In genomic region chr4:133103525-133104193, GRCm38 (mm10) we compare ENCODE assay signal across 8 mouse cellular contexts. TPM values are rescaled to one million over a fixed set of nuclear protein-coding genes. Genes with fewer than 3 reads are reported as not detected.
DNase-seq lines count a peak whose midpoint lies in the region; ATAC-seq lines count a peak whose summit lies in the region.

No protein-coding gene starts in this region.

- H3K4me2 ChIP-seq in kidney, embryonic 16.5 days (replicated peaks; ENCODE audit: low read depth, low read length): peak overlapping the region; percentile 25

- H3K36me3 ChIP-seq in embryonic facial prominence, embryonic 10.5 days (replicated peaks): no peaks in the 10 kb centered on the region
- H3K36me3 ChIP-seq in kidney, embryonic 16.5 days (ENCODE audit: insufficient read depth, low read length): no peaks in the 10 kb centered on the region

- no peaks in the 10 kb centered on the region for H3K9me3 ChIP-seq in embryonic facial prominence, embryonic 10.5 days
- no peaks in the 10 kb centered on the region for H3K9me3 ChIP-seq in kidney, embryonic 16.5 days (ENCODE audit: low read length)

- H3K4me1 ChIP-seq in embryonic facial prominence, embryonic 10.5 days: peaks cover 33% of the 10 kb centered on the region
- H3K4me1 ChIP-seq in kidney, embryonic 16.5 days (ENCODE audit: insufficient read depth, low read length): peaks cover 29% of the 10 kb centered on the region

- peak overlapping the region; percentile 72 for H3K27ac ChIP-seq in embryonic facial prominence, embryonic 10.5 days (replicated peaks)
- peak overlapping the region; percentile 93 for H3K27ac ChIP-seq in kidney, embryonic 16.5 days (ENCODE audit: low read length)

- ATAC-seq in kidney, embryonic 16.5 days (ENCODE audit: low FRiP score, low TSS enrichment): peak; percentile 73
- no peak for ATAC-seq in megakaryocyte-erythroid progenitor cell, adult 5-6 weeks (replicated peaks; ENCODE audit: low FRiP score, low TSS enrichment, poor library complexity, severe bottlenecking)

- WGBS in embryonic facial prominence, embryonic 10.5 days: 22% methylated on average over 16 of the region's 16 CpGs
- WGBS in kidney, embryonic 16.5 days: 18% methylated on average over 14 of the region's 16 CpGs

- peaks cover 9% of the 10 kb centered on the region; the same call in 1 of the 2 replicates for H3K27me3 ChIP-seq in embryonic facial prominence, embryonic 10.5 days (replicated peaks; ENCODE audit: low read depth, poor library complexity, severe bottlenecking)
- no peaks in the 10 kb centered on the region for H3K27me3 ChIP-seq in kidney, embryonic 16.5 days (ENCODE audit: insufficient read depth, low read length)

- H3K9ac ChIP-seq in kidney, embryonic 16.5 days (replicated peaks; ENCODE audit: low read length): peak overlapping the region; percentile 53

- peak overlapping the region; percentile 29 for H3K4me3 ChIP-seq in embryonic facial prominence, embryonic 10.5 days
- no peak overlapping the region for H3K4me3 ChIP-seq in kidney, embryonic 16.5 days (ENCODE audit: low read length)

- DNase-seq in left cerebral cortex, postnatal 4 days: peak; percentile 23
- no peak for DNase-seq in left cerebral cortex, adult 9 months (ENCODE audit: low spot score in 2 of 2)
- DNase-seq in embryonic facial prominence, embryonic 10.5 days (ENCODE audit: low spot score): peak; percentile 62
- peak; percentile 56 for DNase-seq in lung, postnatal 36 days
- no peak for DNase-seq in spleen, postnatal 14 days (ENCODE audit: low spot score in 2 of 2)
- DNase-seq in right cerebral cortex, adult 2 months (ENCODE audit: low spot score in 2 of 2): no peak

- intact Hi-C loops in left cerebral cortex, postnatal 4 days (cut with DNase I): no loop called here

RNA-seq across cellular contexts. Expression of gene Wasf2, which starts 26.6 kb away (rescaled TPM):
- total RNA-seq in left cerebral cortex, postnatal 4 days (2021): 10 to 100 TPM; 34.0 to 35.7 TPM
- 66.7 and 73.0 TPM in 2 replicates for polyA plus RNA-seq in embryonic facial prominence, embryonic 10.5 days (2016; fragmentation: Nextera tagmentation; extraction: Ambion mirVana)
- polyA plus RNA-seq in kidney, embryonic 16.5 days (2015; fragmentation: Nextera tagmentation; extraction: Ambion mirVana): 77.4 and 102 TPM in 2 replicates
- total RNA-seq in megakaryocyte-erythroid progenitor cell, adult 5-6 weeks (2014; fragmentation: Nextera tagmentation): 66.5 and 75.9 TPM in 2 replicates
- 16.7 and 27.7 TPM in 2 replicates for total RNA-seq in megakaryocyte-erythroid progenitor cell, adult 5-6 weeks (2017)

Comparison
In these comparisons a context has a peak if more than half of its experiments do, and no peak if none do; other contexts are left out.
1. DNase-seq: peak in left cerebral cortex, postnatal 4 days (single experiment), embryonic facial prominence, embryonic 10.5 days (single experiment) and lung, postnatal 36 days (single experiment); none in left cerebral cortex, adult 9 months (0 of 2), spleen, postnatal 14 days (0 of 2) and right cerebral cortex, adult 2 months (0 of 2).